Mouse (Mus musculus) hindbrain, embryonic 12.5 days (tissue): ENCODE measurements around the gene Etfrf1. TPM values are rescaled to one million over a fixed set of nuclear protein-coding genes. Genes with fewer than 3 reads are reported as not detected.
A peak's percentile ranks its signal among the peaks of the same experiment; 100 is the strongest.

ENCODE experiments used
- ATAC-seq: fragments of 200-750 bp; cut with Nextera tagmentation; 2 replicates; pipeline ENCODE4 v1.8.0; 2017; ENCODE audit warnings: moderate TSS enrichment; ENCODE audit not compliant: low FRiP score
- H3K27ac ChIP-seq: fragments of 300-500 bp; sonication (generic); 2 replicates; pipeline ENCODE4 v1.5.1; 2016; ENCODE audit warnings: mild to moderate bottlenecking
- H3K27me3 ChIP-seq: fragments of 300-500 bp; sonication (generic); 2 replicates; pipeline ENCODE4 v1.6.1; 2016; ENCODE audit warnings: mild to moderate bottlenecking
- H3K36me3 ChIP-seq: fragments of 300-500 bp; sonication (generic); 2 replicates; pipeline ENCODE4 v1.6.1; 2016; ENCODE audit warnings: mild to moderate bottlenecking
- H3K4me1 ChIP-seq: fragments of 300-500 bp; sonication (generic); 2 replicates; pipeline ENCODE4 v1.6.1; 2016
- H3K4me2 ChIP-seq: fragments of 300-500 bp; sonication (generic); replicated peaks from 2 replicates; pipeline ENCODE4 v1.6.1; 2016; ENCODE audit warnings: mild to moderate bottlenecking
- H3K4me3 ChIP-seq: fragments of 300-500 bp; sonication (generic); 2 replicates; pipeline ENCODE4 v1.5.1; 2016; ENCODE audit warnings: mild to moderate bottlenecking
- H3K9ac ChIP-seq: fragments of 300-500 bp; sonication (generic); 2 replicates; pipeline ENCODE4 v1.6.1; 2016; ENCODE audit warnings: mild to moderate bottlenecking, moderate library complexity
- H3K9me3 ChIP-seq: fragments of 300-500 bp; sonication (generic); replicated peaks from 2 replicates; pipeline ENCODE4 v1.6.1; 2016; ENCODE audit warnings: mild to moderate bottlenecking
- WGBS: fragments of 180-500 bp; shearing (Covaris S2); methylation state at CpG from one replicate; pipeline ENCODE4 v1.1.7; 2016; 5-methylcytosine and 5-hydroxymethylcytosine counted together
- polyA plus RNA-seq: library from polyadenylated mRNA; unstranded; fragments of >200 nt; fragmentation: Nextera tagmentation; extraction: Ambion mirVana; gene quantifications from 2 replicates; pipeline ENCODE4 v1.2.1, GENCODE M21; 2016

Gene Etfrf1
- polyA plus RNA-seq, 1 experiment from 2014 or later = 35.1 TPM

- no peak overlapping the region for H3K4me2 ChIP-seq
- no peak for ATAC-seq
- H3K4me1 ChIP-seq = no peaks in the 10 kb centered on the region
- H3K27me3 ChIP-seq = no peaks in the 10 kb centered on the region
- H3K36me3 ChIP-seq = no peaks in the 10 kb centered on the region
- no peak overlapping the region for H3K27ac ChIP-seq
- WGBS = 91% methylated on average over 8 of the region's 8 CpGs
- 0 out of 2 replicates have a peak, but pooled peaks cover 7% of the 10 kb centered on the region for H3K9me3 ChIP-seq
- H3K4me3 ChIP-seq = no peak overlapping the region
- no peak overlapping the region for H3K9ac ChIP-seq
Observed at GRCm38 (mm10) chr6:145197949-145198686, 12.8 kb upstream of the Etfrf1 start.

- H3K36me3 ChIP-seq = no peaks in the 10 kb centered on the region
- no peak overlapping the region for H3K4me3 ChIP-seq
- H3K4me1 ChIP-seq = no peaks in the 10 kb centered on the region
- no peaks in the 10 kb centered on the region for H3K27me3 ChIP-seq
- 0 out of 2 replicates have a peak, but pooled peaks cover 6% of the 10 kb centered on the region for H3K9me3 ChIP-seq
- ATAC-seq = no peak
- no peak overlapping the region for H3K27ac ChIP-seq
- no peak overlapping the region for H3K4me2 ChIP-seq
- no peak overlapping the region for H3K9ac ChIP-seq
- 80% methylated on average over 13 of the region's 13 CpGs for WGBS
Observed at GRCm38 (mm10) chr6:145202432-145203125, 8.4 kb upstream of the Etfrf1 start.

GRCm38 (mm10) chr6:145204440-145204839 is 6.5 kb upstream of the Etfrf1 start:
- no peak overlapping the region for H3K4me3 ChIP-seq
- H3K4me2 ChIP-seq = no peak overlapping the region
- H3K9ac ChIP-seq = no peak overlapping the region
- H3K36me3 ChIP-seq = no peaks in the 10 kb centered on the region
- H3K27me3 ChIP-seq = no peaks in the 10 kb centered on the region
- WGBS = 89% methylated on average over 6 of the region's 6 CpGs
- no peak overlapping the region for H3K27ac ChIP-seq
- H3K9me3 ChIP-seq = no peaks in the 10 kb centered on the region
- no peak for ATAC-seq
- H3K4me1 ChIP-seq = no peaks in the 10 kb centered on the region

DNA sequence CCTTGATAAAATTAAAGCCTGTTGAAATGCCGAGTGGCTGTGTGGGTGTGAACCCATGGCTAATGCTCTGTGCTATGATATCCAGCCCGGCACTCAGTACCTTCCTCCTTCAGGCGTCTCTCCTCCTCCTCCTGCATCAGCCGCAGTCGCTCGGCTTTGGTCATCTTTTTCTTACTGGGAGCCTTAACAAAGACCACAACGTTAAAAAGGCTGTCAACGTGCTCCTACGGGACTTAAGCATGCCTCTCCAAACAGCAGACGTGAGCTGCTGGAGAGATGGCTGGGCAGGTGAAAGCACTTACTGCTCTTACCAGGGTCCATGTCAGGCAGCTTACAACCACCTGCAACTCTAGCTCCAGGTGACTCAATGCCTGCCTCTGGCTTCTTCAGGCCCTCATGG is 5.8 kb upstream of the Etfrf1 start:
- no peak for ATAC-seq
- 72% methylated on average over 10 of the region's 10 CpGs for WGBS
- Histone ChIP-seq H3K27ac (no peak overlapping the region), H3K36me3 (no peaks in the 10 kb centered on the region), H3K4me2 (no peak overlapping the region), H3K9me3 (no peaks in the 10 kb centered on the region), H3K27me3 (no peaks in the 10 kb centered on the region), H3K9ac (no peak overlapping the region), H3K4me1 (peaks cover 2% of the 10 kb centered on the region), H3K4me3 (no peak overlapping the region)

DNA sequence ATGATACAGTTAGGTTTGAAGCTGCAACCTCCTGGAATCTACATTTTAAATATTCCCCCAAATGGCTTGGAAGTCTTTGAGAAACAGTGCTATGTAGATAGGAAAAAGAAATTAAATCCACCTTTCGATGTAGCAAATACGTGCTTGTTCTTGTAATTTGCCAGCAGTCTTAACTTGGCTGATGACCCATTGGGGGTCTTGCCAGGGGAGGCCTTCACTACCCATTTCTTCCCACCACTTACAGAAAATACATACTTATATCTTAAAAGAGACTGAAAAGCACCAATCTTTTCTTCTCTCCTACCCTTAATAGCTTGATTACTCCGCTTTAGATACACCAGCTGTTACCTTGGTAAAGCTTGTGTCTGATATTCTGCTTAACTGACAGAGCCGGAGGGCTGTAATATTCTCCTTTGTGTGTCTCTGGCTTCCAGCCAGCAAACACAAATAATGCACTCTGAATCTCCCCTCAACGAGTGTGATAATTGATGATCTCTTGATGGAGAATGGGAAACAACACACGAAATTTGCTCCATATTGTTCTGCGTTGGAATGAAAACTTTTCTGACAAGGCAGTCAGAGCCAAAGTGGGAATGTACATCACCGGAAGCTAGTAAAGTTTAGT is 766 bp upstream of the Etfrf1 start:
- H3K4me3 ChIP-seq = peak overlapping the region; percentile 65
- no peak for ATAC-seq
- H3K9me3 ChIP-seq = no peaks in the 10 kb centered on the region
- H3K4me1 ChIP-seq = peaks cover 14% of the 10 kb centered on the region
- peak overlapping the region; percentile 65 for H3K4me2 ChIP-seq
- WGBS = 34% methylated on average over 8 of the region's 8 CpGs
- no peak overlapping the region for H3K27ac ChIP-seq
- no peaks in the 10 kb centered on the region for H3K27me3 ChIP-seq
- H3K9ac ChIP-seq = no peak overlapping the region
- H3K36me3 ChIP-seq = no peaks in the 10 kb centered on the region

DNA sequence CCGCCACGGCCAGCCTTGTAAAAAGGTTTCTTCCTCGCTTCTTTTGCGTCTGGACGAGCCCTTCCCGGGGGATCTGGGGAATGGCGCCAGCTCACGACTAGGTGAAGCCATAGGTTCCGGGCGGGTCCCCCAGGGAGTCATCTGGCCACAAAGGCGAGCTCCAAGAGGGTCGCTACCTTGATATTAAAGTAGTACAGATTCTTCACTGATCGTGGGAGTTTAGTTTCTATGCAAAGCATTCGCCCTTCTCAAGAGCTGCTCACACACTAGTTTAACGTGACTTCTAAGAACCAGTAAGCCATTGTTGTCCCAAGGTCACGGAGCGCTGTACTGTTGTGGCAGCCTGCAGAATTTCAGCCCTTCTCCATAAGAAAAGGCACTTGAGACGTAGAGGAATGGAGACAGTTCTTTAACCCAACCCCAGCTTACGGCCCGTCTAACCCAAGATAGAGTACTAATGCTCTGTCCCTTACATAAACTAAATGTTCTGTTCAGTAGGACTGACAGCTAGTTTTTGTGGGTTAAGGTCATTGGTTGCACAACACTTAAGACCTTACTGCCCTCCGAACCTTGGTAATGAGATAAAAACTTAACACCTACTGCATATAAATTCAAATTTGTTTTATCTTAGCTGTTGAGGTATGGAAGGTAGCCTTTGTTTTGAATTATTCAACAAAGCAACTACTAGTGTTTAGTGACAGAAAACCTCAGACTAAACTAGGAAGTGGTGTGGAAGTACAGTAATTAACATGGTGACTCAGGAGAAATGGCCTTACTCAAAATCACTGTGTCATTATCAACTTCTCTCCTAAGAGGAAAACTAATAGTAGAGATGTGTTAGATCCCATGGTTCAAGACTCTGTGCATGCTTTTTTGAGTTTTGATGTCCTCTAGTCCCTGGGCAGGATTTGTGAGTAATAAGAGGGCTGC is 707 bp downstream of the Etfrf1 start:
- Histone ChIP-seq H3K9ac (peak overlapping the region; percentile 79), H3K27me3 (no peaks in the 10 kb centered on the region), H3K27ac (peak overlapping the region; percentile 96), H3K4me1 (peaks cover 14% of the 10 kb centered on the region), H3K4me3 (peak overlapping the region; percentile 65), H3K36me3 (0 out of 2 replicates have a peak, but pooled peaks cover 6% of the 10 kb centered on the region), H3K9me3 (no peaks in the 10 kb centered on the region), H3K4me2 (peak overlapping the region; percentile 59)
- peak; percentile 64 for ATAC-seq
- 5% methylated on average over 21 of the region's 21 CpGs for WGBS

GRCm38 (mm10) chr6:145213916-145214315 is 3.0 kb downstream of the Etfrf1 start:
- WGBS = 88% methylated on average over 2 of the region's 2 CpGs

DNA sequence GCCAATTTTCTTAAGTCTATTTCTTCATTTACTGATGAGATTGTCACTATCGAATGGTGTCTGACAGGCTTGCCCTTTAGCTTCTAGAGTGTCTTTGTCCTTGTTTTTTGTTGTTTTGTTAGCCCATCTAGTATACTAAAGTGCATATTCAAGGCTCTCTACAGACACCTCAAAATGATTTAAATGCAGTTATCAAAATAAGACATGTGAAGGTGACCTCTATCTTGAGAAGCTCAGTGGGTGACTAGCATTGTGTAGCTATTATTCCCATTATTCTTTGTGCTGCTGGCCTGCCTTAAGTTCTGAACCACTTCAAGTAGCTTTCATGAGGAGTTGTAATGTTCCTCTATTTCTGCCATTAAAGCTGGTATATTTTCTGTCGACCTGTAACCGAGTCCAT is 4.9 kb downstream of the Etfrf1 start:
- H3K9ac ChIP-seq = no peak overlapping the region
- 93% methylated on average over 3 of the region's 3 CpGs for WGBS
- no peak overlapping the region for H3K4me3 ChIP-seq
- H3K4me1 ChIP-seq = peaks cover 8% of the 10 kb centered on the region
- no peaks in the 10 kb centered on the region for H3K27me3 ChIP-seq
- H3K9me3 ChIP-seq = no peaks in the 10 kb centered on the region
- ATAC-seq = no peak
- no peak overlapping the region for H3K27ac ChIP-seq
- peaks cover 19% of the 10 kb centered on the region for H3K36me3 ChIP-seq
- no peak overlapping the region for H3K4me2 ChIP-seq

More at GRCm38 (mm10) chr6:145213916-145214315, 3.0 kb downstream of the Etfrf1 start:
- peaks cover 14% of the 10 kb centered on the region for H3K4me1 ChIP-seq
- H3K4me2 ChIP-seq = no peak overlapping the region
- no peaks in the 10 kb centered on the region for H3K27me3 ChIP-seq
- no peak overlapping the region for H3K9ac ChIP-seq
- H3K4me3 ChIP-seq = no peak overlapping the region
- no peaks in the 10 kb centered on the region for H3K9me3 ChIP-seq
- no peak overlapping the region for H3K27ac ChIP-seq
- peaks cover 11% of the 10 kb centered on the region; the same call in 1 of the 2 replicates for H3K36me3 ChIP-seq
- ATAC-seq = no peak

- no peak for ATAC-seq
- Histone ChIP-seq H3K9ac (no peak overlapping the region), H3K4me3 (no peak overlapping the region), H3K27me3 (no peaks in the 10 kb centered on the region), H3K36me3 (peaks cover 7% of the 10 kb centered on the region; the same call in 1 of the 2 replicates), H3K4me1 (no peaks in the 10 kb centered on the region), H3K9me3 (no peaks in the 10 kb centered on the region), H3K27ac (no peak overlapping the region), H3K4me2 (no peak overlapping the region)
- 90% methylated on average over 6 of the region's 6 CpGs for WGBS
Observed at GRCm38 (mm10) chr6:145224246-145224645, 13.3 kb downstream of the Etfrf1 start.

DNA sequence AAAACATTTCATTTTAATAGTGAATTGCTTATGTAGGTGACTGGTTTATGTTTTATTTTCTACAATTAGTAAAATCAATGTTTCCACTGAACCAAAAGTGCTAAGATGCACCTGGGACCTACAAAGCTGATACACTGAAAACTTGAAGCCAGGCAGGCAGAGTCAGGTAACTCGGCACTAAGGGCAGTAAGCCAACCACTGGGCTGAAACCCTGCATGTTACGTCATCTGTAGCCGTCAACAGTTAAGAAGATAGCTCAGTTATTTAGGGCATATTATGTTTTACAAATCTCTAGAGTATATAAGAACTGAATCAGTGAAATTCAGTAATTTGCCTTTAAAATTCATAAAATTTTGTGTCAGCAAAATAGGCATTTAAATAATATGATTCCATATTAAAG is 15.4 kb downstream of the Etfrf1 start:
- Histone ChIP-seq H3K4me3 (no peak overlapping the region), H3K4me2 (no peak overlapping the region), H3K4me1 (no peaks in the 10 kb centered on the region), H3K27ac (no peak overlapping the region), H3K9me3 (no peaks in the 10 kb centered on the region), H3K27me3 (no peaks in the 10 kb centered on the region), H3K9ac (no peak overlapping the region), H3K36me3 (peaks cover 12% of the 10 kb centered on the region; the same call in 1 of the 2 replicates)
- 93% methylated on average over 3 of the region's 3 CpGs for WGBS
- ATAC-seq = no peak

DNA sequence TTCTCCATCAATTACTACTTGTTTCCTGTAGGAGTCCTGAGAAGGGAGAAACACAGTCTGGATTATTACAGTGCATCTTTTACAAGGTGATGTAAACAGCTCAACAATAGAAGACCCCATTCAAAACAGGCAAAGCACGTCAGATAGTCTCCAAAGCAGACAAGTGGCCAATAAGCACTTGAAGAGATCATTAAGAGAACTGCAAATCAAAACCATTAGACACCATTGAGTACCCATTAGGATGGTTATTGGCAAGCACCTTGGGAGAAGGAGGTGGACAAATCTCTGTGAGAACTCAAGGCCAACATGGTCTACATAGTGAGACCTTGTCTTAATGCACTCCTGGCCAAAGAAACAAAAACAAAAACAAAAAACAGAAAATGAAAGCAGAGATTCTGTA is 23.5 kb downstream of the Etfrf1 start:
- ATAC-seq = no peak
- 82% methylated on average over 1 of the region's 1 CpGs for WGBS

More for the DNA sequence above, 23.5 kb downstream of the Etfrf1 start:
- H3K9me3 ChIP-seq = no peaks in the 10 kb centered on the region
- no peak overlapping the region for H3K27ac ChIP-seq
- no peak overlapping the region for H3K4me2 ChIP-seq
- no peaks in the 10 kb centered on the region for H3K27me3 ChIP-seq
- peaks cover 10% of the 10 kb centered on the region; the same call in 1 of the 2 replicates for H3K36me3 ChIP-seq
- no peak overlapping the region for H3K9ac ChIP-seq
- no peak overlapping the region for H3K4me3 ChIP-seq
- no peaks in the 10 kb centered on the region for H3K4me1 ChIP-seq
